Mouse (Mus musculus): ENCODE results near the gene Serpina3j.
"Not testable (repeated sequence)": the region's sequence is repeated elsewhere in the genome, so short reads cannot be mapped to it uniquely, and the experiment has no call there.

Serpina3j gene

DNA sequence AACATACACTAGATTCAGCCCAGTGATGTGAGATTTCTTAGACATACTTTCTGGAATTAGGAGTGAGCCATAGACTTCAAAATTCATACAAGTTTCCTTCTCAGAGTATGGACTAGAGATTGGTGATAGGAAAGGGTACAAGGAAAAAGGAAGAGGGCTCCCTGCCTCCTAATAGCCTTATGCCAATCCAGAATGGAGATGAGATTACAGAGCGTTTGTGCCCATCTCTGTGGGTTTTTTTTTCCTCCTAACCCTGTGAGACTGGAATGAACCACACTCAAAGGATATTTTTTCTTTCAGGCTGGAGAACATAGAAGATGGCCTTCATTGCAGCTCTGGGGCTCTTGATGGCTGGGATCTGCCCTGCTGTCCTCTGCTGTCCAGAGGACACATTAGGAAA is at the start of gene Serpina3j:
Gene Serpina3j, plus strand, starts transcription at position 301 of the 400 bp plus-strand sequence.
- no peak for DNase-seq (ENCODE audit: low spot score)

DNA sequence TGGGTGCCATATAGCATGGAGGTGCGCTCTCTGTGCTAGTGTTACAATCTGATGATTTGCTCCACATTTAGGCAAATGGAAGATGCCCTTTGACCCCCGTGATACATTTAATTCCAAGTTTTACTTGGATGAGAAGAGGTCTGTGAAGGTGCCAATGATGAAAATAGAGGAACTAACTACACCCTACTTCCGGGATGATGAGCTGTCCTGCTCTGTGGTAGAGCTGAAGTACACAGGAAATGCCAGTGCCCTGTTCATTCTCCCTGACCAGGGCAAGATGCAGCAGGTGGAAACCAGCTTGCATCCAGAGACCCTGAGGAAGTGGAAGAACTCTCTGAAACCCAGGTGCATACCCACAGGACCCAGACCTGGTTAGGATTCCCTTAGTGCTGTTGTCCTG is 48.0 kb upstream of the Serpina3j start:
- no peak for DNase-seq (ENCODE audit: low spot score)

DNA sequence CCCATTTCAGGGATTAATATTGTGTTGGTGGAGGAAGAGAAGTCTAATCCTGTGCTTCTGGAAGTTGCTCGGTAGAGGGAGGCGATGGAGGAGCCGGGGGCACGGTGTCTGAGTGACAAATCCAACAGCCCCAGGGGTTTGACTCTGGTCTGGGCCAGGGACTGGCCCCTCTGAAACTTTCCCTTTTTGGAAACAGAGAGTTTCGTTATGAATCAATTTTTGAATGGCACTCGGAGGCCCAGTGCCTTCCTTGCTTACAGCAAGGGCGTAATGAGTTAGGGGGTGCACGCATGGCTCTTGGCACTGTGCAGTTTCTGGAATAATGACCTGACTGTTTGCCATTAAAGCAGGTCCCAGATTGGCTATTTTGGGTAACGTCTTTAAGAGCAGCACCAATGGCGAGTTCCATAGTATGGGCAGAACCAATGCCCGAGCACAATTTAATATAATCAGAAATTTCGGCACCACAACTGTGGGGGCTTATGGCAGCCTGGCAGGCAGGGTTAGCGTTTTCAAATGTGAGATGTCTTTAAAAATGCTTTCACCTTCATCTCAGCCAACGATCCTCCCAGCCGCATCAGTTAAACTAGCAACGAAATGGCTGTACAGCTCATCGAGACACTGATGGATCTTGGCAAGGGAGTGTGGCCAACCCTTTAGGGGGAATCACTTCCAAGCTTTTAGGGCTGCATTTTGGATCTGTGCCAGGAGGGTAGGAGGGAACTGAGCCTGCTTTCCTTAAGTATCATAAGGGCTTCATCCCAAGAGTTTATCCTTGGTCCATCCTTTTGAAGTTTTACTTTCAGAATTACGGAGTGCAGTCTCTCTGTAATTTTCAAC is 35.9 kb upstream of the Serpina3j start:
- no peak for DNase-seq (ENCODE audit: low spot score)

DNA sequence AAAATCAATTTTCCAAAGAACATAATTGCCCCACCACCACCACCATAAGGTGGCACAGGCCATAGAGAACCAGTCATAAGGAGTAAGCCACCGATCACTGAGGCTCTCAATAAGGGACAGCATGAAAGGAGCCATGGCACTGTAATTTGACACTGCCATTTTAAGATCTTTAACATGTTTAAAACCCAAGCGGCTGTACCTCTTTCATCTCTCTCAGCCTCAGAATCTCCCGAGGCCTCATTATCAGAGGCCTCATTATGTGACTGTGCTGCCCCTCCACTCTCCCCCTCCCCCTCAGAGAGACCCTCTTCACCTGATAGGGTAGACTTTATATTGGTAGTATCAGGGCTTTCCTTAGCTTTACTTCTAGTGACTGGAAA is 35.3 kb upstream of the Serpina3j start:
- no peak for DNase-seq (ENCODE audit: low spot score)

DNA sequence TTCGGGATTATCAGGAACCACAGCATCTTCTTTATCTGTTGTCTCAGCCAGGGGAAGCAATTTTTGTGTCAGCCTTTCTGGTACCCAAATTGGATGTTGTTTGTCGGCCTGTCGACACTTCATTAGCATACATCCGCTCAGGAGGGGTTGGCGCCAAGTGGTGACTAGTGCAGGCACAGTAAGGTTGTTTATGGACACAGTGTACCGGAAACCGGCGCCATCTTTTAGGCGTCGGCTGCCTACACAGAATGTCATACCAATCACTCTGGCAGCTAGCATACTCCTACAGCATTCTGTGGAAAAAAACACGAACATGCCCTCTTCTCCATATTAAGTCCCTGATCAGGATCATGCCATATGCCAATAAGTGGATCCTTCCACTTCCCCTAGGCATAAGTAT is 31.0 kb upstream of the Serpina3j start:
- DNase-seq (ENCODE audit: low spot score): no peak

DNA sequence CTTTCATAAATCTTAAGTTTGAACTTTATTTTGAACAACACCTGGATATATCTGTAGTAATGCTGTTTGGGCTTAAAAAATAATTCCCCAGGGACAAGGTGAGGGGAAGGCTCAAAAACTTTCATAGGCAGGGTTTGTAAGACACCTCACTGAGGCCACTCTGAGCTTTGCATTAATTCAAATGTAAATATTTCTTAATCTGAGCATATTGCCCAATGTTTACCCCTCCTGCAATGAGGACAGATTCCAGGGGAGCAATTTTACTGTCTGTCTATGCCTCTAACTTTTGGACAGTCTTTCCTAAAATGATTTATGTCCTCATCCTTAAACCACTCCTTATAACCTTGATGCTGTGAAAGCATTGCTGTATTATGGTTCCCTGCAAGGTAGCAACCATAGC is 26.0 kb upstream of the Serpina3j start:
- no peak for DNase-seq (ENCODE audit: low spot score)

DNA sequence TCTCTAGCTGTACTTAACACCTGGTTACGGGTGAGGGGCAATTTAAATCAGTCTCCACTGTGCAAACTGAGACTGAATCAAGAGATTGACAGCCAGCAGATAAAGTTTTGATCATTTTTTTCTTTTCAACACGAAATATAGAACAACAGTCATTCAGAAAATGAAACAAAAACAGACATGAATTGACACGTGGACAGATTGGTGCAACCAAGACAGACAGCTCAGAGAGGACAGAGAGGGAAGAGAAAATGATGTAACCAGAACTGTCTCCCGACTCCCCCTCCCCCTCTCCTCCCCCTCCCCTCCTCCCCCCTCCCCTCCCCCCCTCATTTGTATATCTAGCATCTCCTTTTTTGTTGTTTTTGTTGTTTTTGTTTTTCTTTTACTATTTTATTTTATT is 24.5 kb upstream of the Serpina3j start:
- no peak for DNase-seq (ENCODE audit: low spot score)

DNA sequence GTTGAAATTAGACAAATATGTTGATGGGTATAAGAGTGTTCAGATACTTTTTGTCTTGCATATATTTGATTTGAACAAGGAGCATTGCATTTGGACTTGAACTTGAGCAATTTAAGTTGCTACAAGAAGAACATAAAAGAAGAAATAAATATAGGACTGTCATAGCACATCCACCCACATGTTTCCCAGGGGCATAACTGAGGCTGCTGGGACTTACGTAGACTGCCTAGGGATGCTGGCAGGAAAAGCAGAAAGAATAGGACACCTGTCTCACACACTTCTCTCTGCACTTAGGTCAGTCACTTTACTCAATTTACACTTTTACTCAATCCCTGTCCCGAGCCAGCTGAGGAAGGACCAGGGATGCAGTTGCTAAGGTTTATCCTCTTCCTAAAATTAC is 20.4 kb upstream of the Serpina3j start:
- DNase-seq (ENCODE audit: low spot score): no peak

DNA sequence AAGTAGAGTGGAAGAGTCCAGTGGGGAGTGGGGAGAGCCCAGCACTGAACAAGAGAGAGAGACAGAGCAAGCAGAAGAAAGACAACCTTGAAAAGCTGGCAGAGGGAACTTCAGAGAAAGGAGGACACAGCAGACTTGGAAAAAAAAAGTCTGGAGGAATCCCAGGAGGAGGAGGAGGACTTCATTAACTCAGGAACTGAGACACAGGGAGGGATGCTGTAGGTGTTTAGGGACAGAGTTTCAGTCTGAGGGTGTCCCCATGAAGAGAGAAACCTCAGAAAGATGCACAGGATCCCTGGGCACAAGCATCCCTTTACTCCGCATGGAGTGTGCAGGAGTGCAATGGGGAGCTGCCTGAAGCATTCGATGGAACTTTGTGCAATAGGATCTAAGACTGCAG is 16.3 kb upstream of the Serpina3j start:
- no peak for DNase-seq (ENCODE audit: low spot score)

DNA sequence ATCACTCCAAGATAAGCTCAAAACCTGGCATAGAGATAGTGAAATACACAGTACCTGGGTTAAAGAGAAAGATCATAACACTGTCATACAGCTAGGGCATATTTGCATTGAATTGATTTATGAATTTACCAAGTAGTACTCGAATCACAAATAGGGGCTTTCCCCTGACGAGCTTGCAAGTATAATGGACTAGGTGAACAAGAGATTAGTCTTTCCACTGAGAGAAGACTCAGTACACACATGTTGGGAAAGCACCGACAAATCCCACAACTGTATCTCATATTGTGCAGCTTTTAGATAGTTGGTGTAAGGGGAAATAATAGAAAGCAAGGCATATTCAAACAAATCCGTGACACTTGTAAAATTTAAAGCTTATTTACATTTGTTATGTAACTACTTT is 8.4 kb upstream of the Serpina3j start:
- DNase-seq (ENCODE audit: low spot score): no peak

DNA sequence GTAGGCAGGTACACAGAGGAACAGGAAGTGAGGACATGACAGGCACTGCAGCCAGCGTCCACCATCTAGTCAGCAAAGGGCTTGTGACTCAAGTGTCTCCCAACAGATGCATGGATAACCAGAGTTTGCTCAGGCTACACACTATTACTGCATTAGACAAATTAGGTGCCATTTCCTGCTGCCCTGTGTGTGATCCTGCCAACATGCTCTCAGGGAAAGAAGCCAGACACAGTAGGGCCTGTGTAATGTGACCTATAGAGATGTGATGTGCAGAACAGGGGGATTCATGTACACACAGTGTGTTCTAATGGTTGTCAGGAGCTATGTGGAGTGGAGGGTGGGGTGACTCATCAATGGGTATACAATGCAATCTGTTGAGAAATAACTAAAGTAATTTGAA is 8.1 kb downstream of the Serpina3j start:
- DNase-seq (ENCODE audit: low spot score): no peak

DNA sequence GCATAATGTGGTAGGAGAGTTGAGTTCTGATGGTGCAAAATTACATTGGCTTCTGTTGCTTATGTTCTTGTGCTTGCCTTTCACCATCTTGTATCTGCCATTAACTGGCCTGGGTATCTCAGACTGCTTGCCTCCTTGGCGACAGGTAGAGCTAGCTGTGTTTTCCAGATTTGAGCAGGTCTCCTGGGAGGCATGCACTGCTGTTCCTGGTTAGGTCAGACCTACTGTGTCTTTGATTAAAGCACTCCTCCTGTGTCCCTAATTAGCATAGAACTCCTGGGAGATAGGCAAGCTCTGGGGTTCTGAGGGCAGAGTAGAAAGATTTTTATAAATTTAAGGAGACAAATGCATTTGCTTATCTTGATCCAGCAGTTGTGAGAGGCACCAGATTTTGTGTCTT is 17.3 kb downstream of the Serpina3j start:
- no peak for DNase-seq (ENCODE audit: low spot score)

DNA sequence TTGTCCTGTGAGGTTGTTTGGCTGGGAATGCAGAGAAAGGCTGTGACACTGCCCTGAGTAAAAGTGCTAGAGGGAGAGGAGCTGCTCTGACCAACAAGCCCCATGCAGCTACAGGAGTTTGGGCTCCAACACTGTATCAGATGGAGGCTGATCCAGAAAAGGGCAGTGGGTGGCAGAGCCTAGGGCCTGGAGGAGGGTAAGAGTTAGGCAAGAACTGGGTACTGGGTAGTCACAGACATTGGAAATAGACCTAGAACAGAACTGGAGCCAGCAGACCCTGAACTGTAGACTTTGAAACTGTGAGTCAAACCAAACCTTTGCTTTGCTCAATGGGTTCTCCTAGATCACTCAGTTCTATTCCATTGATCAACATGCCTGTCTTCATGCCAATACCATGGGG is 22.5 kb downstream of the Serpina3j start:
- not testable (repeated sequence) for DNase-seq (ENCODE audit: low spot score)

DNA sequence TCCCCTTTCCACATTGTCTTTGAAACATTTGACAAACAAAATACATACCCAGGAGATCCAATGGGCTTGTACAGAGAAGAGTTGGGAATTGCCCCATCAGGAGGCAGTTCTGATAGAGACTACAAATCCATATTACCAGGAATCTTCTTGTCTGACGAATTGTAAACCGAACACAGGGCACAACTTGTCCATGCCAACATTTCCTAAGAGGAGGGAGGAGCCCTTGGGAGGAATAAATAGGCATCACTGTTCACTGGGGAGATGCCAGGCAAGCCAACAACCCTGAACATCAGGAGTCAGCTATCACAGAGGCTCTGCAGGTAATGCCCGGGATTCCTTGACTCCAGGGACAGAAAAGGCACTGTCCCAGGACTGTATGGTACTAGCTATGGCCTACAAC is 23.9 kb downstream of the Serpina3j start, which contains the start of the genes Serpina3k and Serpina3m:
Gene Serpina3k, plus strand, starts transcription at position 261 of the 400 bp plus-strand sequence.
Gene Serpina3m, plus strand, starts transcription at position 261 of the 400 bp plus-strand sequence.
- not testable (repeated sequence) for DNase-seq (ENCODE audit: low spot score)

DNA sequence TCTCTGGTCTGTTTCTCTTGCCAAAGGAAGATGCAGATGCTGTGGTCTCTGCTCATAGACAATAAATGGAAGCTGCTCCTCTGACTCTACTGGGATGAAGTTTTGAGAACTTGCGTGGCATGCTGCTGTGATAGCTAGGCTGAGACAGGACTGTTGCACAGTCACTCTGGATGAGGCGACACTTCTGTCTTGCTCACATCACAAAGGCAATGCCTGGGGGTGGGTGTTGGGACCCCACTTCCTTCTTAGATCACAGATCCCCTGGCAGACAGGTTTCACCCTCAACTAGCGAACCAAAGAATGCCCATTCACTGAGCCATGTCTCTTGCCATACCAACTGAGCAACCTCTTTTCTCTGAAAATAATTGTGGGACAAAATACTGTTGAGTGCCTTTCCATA is 24.4 kb downstream of the Serpina3j start:
- no peak for DNase-seq (ENCODE audit: low spot score)

DNA sequence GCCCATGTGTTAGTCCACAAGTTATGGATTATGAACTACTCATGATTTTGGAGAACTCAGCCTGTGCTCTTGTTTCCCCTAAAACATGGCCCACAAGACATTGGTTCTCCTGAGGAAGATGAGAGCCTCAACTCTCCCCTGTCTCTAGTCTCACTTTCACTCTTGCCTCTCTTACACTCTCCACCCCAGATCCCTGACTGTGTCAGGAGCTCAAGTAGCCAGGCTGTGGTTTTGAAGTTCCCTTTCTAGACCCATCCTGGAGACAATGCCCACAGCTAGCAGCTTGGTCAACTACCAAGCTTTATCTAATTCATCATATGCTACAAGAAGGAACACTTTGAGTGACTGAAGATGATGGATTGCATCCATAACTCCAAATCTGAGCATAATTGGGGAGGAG is 28.1 kb downstream of the Serpina3j start:
- not testable (repeated sequence) for DNase-seq (ENCODE audit: low spot score)

DNA sequence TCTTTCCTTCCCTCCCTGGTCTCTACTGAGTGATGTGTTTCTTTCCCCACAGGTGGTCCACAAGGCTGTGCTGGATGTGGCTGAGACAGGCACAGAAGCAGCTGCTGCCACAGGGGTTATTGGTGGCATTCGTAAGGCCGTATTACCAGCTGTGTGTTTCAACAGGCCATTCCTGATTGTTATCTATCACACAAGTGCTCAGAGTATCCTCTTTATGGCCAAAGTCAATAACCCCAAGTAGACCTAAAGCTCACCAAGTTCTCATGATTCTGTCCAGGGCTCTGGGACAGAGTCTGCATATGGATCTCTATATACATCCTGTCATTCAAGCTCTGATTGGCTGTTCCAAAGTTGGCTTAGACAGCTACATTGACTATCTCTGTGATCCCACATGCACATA is 30.8 kb downstream of the Serpina3j start:
- DNase-seq (ENCODE audit: low spot score): no peak

DNA sequence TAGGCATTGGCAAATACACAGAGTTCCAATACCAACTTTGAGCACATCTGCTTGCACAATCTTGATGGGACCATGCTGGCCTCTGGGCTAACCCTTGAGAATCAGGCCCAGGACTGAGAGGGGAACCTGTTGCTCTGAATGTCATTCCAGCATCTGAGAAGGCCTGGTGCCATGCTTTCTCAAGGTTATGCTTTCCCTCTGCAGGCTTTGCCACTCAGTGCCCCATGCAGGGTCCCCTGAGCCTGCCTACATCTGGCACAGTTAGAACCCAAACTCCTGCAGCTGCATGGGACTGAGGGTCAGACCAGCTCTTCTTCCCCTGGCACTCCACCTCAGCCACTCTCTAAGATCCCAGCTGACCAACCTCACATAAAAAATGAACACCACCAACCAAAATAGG is 31.4 kb downstream of the Serpina3j start:
- no peak for DNase-seq (ENCODE audit: low spot score)

DNA sequence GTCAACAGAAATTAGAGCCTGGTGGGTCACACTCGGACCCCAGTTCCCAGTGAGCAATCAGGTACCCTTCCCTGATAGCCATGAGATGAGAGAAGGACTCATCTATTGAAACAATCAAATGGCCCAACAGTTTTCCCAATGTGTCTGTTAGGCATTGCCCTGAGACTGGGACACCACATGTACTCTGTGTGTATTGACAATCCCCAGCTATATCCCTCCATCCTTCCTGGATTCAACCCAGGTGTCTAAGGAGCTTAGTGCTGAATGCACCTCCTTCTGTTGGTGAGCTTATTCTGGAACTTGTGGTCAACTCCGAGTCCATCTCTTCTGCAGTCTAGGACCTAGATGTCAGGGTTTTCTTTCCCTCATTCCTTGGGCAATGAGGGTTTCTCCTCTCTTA is 32.7 kb downstream of the Serpina3j start:
- DNase-seq (ENCODE audit: low spot score): no peak

DNA sequence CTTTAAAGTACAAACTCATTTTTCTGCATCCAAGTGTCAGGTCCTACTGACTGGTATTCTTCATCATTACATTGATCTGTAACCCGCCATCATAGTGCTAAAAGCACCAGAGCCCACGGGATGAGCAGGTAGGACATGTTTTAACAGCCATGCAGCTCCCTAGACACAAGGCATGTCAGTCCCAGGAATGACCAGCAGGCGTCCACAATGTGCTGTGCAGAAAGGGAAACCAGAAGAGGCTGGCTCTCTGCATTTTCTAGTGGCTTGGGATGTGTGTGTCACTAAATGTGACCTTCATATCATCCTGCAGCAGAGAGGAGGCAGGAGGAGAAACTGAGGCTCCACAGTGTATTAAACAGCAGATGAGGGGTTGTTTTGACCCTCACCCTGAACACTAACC is 37.5 kb downstream of the Serpina3j start:
- peak; percentile 56 for DNase-seq (ENCODE audit: low spot score)

DNA sequence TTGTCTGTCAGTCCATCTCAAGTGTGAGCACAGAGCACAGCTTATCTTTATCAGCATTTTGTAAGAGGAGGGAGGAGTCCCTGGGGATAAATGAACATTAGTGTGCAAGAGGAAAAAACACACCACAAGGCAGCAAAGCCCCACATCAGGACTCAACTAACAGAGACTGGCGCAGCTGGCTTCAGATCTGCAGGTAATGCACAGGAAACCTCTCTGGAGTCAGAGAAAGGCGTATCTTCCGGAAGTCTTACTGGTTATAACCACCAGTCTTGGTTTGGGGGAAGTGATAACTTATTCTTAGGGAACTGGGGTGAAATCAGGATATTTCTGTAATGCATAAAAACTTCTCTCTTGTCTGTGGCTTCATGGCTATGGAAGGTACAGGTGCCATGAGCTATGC is 41.7 kb downstream of the Serpina3j start:
- no peak for DNase-seq (ENCODE audit: low spot score)

DNA sequence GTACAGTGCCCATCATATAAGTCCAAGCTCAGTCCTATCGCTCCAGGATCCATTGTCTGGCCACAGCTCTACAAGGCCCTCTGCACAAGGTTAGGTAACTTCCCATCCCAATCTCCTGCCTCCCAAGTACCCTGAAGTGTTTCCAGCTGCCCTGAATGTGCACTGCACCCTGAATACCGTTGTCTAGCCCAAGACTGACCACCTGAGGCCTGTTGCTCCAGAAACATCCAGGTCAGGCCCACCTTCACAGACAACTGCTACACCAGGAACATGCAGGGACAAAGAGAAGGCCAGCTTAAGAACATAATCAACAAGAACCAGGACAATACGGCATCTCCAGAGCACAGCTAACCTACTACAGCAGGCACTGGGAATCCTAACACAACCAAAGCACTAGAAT is 55.6 kb downstream of the Serpina3j start:
- DNase-seq (ENCODE audit: low spot score): no peak

Data from urinary bladder, postnatal 25 days (tissue).